Mouse (Mus musculus): ENCODE data around the gene Ahnak2. TPM values are rescaled to one million over a fixed set of nuclear protein-coding genes. Genes with fewer than 3 reads are reported as not detected.

Ahnak2 gene
- total and polyA plus RNA-seq, 3 experiments = 3.1 to 27.7 (median 14.6) TPM

DNA sequence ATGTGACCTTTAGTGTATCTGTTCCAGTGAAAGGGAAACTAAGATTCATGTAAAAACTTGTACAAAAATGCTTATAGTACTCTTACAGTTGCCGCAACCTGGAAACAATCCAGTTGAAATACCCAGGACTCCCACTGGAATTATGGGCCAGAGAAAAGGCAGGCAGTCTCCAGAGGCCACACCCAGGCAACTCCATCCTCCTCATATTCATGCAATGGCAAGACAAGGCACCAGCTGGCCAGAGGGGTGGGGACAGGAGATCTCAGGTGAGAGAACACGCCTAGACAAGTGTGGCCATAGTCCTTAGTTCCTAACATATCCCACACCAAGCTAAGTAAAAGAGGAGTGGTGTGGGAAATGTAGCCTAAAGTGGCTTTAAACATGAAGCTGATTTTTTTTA lies 20.2 kb upstream of the Ahnak2 start:
- Histone ChIP-seq H3K9ac (ENCODE audit: insufficient read depth, low read depth) (no peak overlapping the region), H3K79me2 (replicated peaks; ENCODE audit: control insufficient read depth, extremely low read depth, insufficient read depth, poor library complexity, severe bottlenecking) (peaks cover 77% of the 10 kb centered on the region), H3K4me2 (ENCODE audit: insufficient read depth, low read depth, poor library complexity, severe bottlenecking) (no peak overlapping the region), H3K4me1 (ENCODE audit: control insufficient read depth in 1 of 2, insufficient read depth in 2 of 2) (peaks cover 17 to 50% of the 10 kb centered on the region in 2 experiments), H3K9me3 (replicated peaks; ENCODE audit: low read length) (no peaks in the 10 kb centered on the region), H3K36me3 (replicated peaks in 1 of 2; ENCODE audit: control insufficient read depth in 1 of 2, insufficient read depth in 1 of 2, low read length in 1 of 2) (peaks cover 68 to 95% of the 10 kb centered on the region in 2 experiments), H3K27ac (ENCODE audit: insufficient read depth, low read depth) (no peak overlapping the region), H3K4me3 (replicated peaks in 1 of 3; ENCODE audit: low read depth in 2 of 3, low read length in 2 of 3, poor library complexity in 1 of 3) (no peak overlapping the region), H3K27me3 (replicated peaks) (no peaks in the 10 kb centered on the region)
- dilution Hi-C loops (cut with MboI; ENCODE audit: extremely low pct_ligation_motif_present, extremely low pct_unique_long_range_greater_than_20kb, low sequenced_read_pairs) (no loop called here), in situ Hi-C loops (cut with MboI; ENCODE audit: low pct_ligation_motif_present, low pct_unique_long_range_greater_than_20kb, low sequenced_read_pairs) (no loop called here)
- TF ChIP-seq POLR2AphosphoS2 (IDR thresholded peaks at IDR 0.05; ENCODE audit: low read depth, low read length) (no peak), IRF4 (IDR thresholded peaks at IDR 0.05; ENCODE audit: low read depth, low read length) (no peak), USF2 (conservative IDR thresholded peaks at IDR 0.05; ENCODE audit: low read depth, low read length) (no peak), ELF1 (IDR thresholded peaks at IDR 0.05; ENCODE audit: low read depth, low read length) (no peak), CHD1 (IDR thresholded peaks at IDR 0.05; ENCODE audit: low read depth, low read length) (no peak), CHD2 (IDR thresholded peaks at IDR 0.05; ENCODE audit: low read length) (no peak), GABPA (IDR thresholded peaks at IDR 0.05; ENCODE audit: insufficient replicate concordance, low read depth, low read length) (no peak), ZNF384 (IDR thresholded peaks at IDR 0.05; ENCODE audit: low read depth, low read length) (no peak), SIN3A (IDR thresholded peaks at IDR 0.05; ENCODE audit: low read length) (no peak), MAFK (IDR thresholded peaks at IDR 0.05; ENCODE audit: insufficient replicate concordance, low read length) (no peak), EP300 (IDR thresholded peaks at IDR 0.05; ENCODE audit: low read length) (no peak), MAZ (IDR thresholded peaks at IDR 0.05; ENCODE audit: low read depth, low read length) (no peak), KAT2A (IDR thresholded peaks at IDR 0.05; ENCODE audit: insufficient replicate concordance, low read length) (no peak), POLR2A (IDR thresholded peaks at IDR 0.05; ENCODE audit: low read depth, low read length) (no peak), HCFC1 (IDR thresholded peaks at IDR 0.05; ENCODE audit: low read depth, low read length) (no peak), NELFE (IDR thresholded peaks at IDR 0.05; ENCODE audit: low read depth, low read length) (no peak), MAX (IDR thresholded peaks at IDR 0.05; ENCODE audit: low read length) (no peak), RCOR1 (conservative IDR thresholded peaks at IDR 0.05; ENCODE audit: low read depth, low read length) (no peak)
- DNase-seq (ENCODE audit: extremely low read depth) = no peak

DNA sequence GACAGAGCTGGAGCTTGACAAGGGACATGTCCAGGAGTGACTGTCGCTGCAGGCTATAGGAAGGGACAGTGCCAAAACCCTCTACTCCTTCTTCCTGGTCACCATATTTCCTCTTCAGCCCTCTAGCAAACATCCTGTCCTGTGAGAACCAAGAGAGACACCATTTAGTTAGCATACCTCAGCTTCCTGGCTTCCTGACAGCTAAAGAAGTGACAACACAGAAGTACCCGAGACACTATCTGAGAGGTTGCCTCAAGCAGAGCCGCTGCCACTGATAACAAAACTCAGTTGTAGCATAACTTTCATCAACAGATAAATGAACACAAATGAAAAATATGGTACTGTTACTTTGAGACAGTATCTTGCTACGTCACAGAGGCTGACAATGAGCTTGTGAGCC lies 19.5 kb upstream of the Ahnak2 start:
- Histone ChIP-seq H3K4me2 (ENCODE audit: insufficient read depth, low read depth, poor library complexity, severe bottlenecking) (no peak overlapping the region), H3K9ac (ENCODE audit: insufficient read depth, low read depth) (no peak overlapping the region), H3K4me3 (replicated peaks in 1 of 3; ENCODE audit: low read depth in 2 of 3, low read length in 2 of 3, poor library complexity in 1 of 3) (no peak overlapping the region), H3K36me3 (replicated peaks in 1 of 2; ENCODE audit: control insufficient read depth in 1 of 2, insufficient read depth in 1 of 2, low read length in 1 of 2) (peaks cover 65 to 94% of the 10 kb centered on the region in 2 experiments), H3K9me3 (replicated peaks; ENCODE audit: low read length) (no peaks in the 10 kb centered on the region), H3K79me2 (replicated peaks; ENCODE audit: control insufficient read depth, extremely low read depth, insufficient read depth, poor library complexity, severe bottlenecking) (peaks cover 70% of the 10 kb centered on the region), H3K4me1 (ENCODE audit: control insufficient read depth in 1 of 2, insufficient read depth in 2 of 2) (peaks cover 14 to 46% of the 10 kb centered on the region in 2 experiments), H3K27me3 (replicated peaks) (no peaks in the 10 kb centered on the region), H3K27ac (ENCODE audit: insufficient read depth, low read depth) (no peak overlapping the region)
- dilution Hi-C loops (cut with MboI; ENCODE audit: extremely low pct_ligation_motif_present, extremely low pct_unique_long_range_greater_than_20kb, low sequenced_read_pairs) (no loop called here), in situ Hi-C loops (cut with MboI; ENCODE audit: low pct_ligation_motif_present, low pct_unique_long_range_greater_than_20kb, low sequenced_read_pairs) (no loop called here)
- TF ChIP-seq CTCF (conservative IDR thresholded peaks at IDR 0.05 in 1 of 2, IDR thresholded peaks at IDR 0.05 in 1 of 2; ENCODE audit: low read depth in 2 of 2, low read length in 2 of 2) (no peak), POLR2AphosphoS2 (IDR thresholded peaks at IDR 0.05; ENCODE audit: low read depth, low read length) (no peak), BHLHE40 (IDR thresholded peaks at IDR 0.05; ENCODE audit: low read depth, low read length) (no peak), ELF1 (IDR thresholded peaks at IDR 0.05; ENCODE audit: low read depth, low read length) (no peak), KAT2A (IDR thresholded peaks at IDR 0.05; ENCODE audit: insufficient replicate concordance, low read length) (no peak), CHD2 (IDR thresholded peaks at IDR 0.05; ENCODE audit: low read length) (no peak), E2F4 (IDR thresholded peaks at IDR 0.05; ENCODE audit: insufficient replicate concordance, low read depth, low read length) (no peak), TCF12 (IDR thresholded peaks at IDR 0.05; ENCODE audit: low read depth, low read length) (no peak), CHD1 (IDR thresholded peaks at IDR 0.05; ENCODE audit: low read depth, low read length) (no peak), MXI1 (IDR thresholded peaks at IDR 0.05; ENCODE audit: low read depth, low read length) (no peak)
- no peak for DNase-seq (ENCODE audit: extremely low read depth)

Measured in CH12.LX (cell line).